Mouse (Mus musculus): ENCODE results near the gene Krt15. TPM values are rescaled to one million over a fixed set of nuclear protein-coding genes. Genes with fewer than 3 reads are reported as not detected.

Gene Krt15
- polyA plus RNA-seq, 1 experiment from 2014 or later: 3.9 TPM

GRCm38 (mm10) chr11:100148615-100149330 is 13.0 kb upstream of the Krt15 start, which contains the start of gene Krt19:
Gene Krt19 (minus strand): TSS chr11:100148665.
- Histone ChIP-seq H3K36me3 (no peaks in the 10 kb centered on the region), H3K27me3 (replicated peaks) (peaks cover 33% of the 10 kb centered on the region), H3K9ac (replicated peaks) (no peak within 1 kb of the TSS), H3K4me1 (peaks cover 12% of the 10 kb centered on the region), H3K9me3 (replicated peaks) (no peaks in the 10 kb centered on the region), H3K4me2 (no peak within 1 kb of the TSS), H3K4me3 (replicated peaks) (no peak within 1 kb of the TSS), H3K27ac (replicated peaks) (no peak within 1 kb of the TSS)
- ATAC-seq (ENCODE audit: low FRiP score): no peak
- 39% methylated on average over 9 of the region's 9 CpGs for WGBS

DNA sequence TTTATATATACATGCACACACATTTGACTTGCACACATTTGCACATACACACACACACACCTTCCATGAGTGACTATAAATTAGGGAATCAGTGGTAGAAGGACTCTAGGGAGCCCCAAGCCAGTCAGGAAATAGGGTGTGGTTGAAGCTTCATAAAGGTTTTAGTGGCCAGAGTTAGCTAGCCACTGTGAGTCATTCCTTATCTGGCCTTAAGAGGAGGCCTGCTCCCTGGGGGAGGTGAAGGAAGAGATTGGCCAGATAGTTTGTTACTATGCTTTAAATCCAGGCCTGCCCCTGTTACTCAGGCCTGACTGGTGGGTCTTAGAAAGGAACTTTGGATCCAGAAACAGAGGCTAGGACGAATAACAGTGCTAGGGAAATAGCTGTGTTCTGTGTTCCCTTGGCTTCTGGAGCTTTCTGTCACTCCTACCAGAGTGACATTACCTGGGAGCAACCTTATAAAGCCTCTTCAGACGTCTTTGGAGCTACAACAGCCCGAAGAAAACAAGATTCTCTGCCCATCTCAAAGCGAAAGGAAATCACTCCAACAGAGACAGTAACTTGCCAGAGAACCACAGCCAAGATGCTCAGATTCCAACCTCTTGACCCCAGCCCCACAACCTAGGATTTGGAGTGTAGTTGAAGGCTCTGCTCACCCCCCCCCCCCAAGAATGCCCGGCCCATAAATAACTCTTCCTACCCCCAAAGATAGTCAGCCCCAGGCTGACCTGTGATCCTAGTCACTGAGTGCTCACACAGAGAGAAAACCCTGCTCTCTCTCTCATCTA is 12.0 kb upstream of the Krt15 start:
- 61% methylated on average over 5 of the region's 5 CpGs for WGBS
- peaks cover 12% of the 10 kb centered on the region for H3K4me1 ChIP-seq
- no peaks in the 10 kb centered on the region for H3K36me3 ChIP-seq
- H3K27ac ChIP-seq (replicated peaks): no peak overlapping the region
- H3K9ac ChIP-seq (replicated peaks): no peak overlapping the region
- H3K4me2 ChIP-seq: no peak overlapping the region
- peaks cover 34% of the 10 kb centered on the region for H3K27me3 ChIP-seq (replicated peaks)
- H3K4me3 ChIP-seq (replicated peaks): no peak overlapping the region
- ATAC-seq (ENCODE audit: low FRiP score): no peak
- no peaks in the 10 kb centered on the region for H3K9me3 ChIP-seq (replicated peaks)

GRCm38 (mm10) chr11:100145858-100146560 is 10.3 kb upstream of the Krt15 start:
- no peak overlapping the region for H3K27ac ChIP-seq (replicated peaks)
- H3K9ac ChIP-seq (replicated peaks): no peak overlapping the region
- ATAC-seq (ENCODE audit: low FRiP score): no peak
- H3K9me3 ChIP-seq (replicated peaks): no peaks in the 10 kb centered on the region
- no peaks in the 10 kb centered on the region for H3K36me3 ChIP-seq
- peak overlapping the region; percentile 55 for H3K4me2 ChIP-seq
- H3K4me1 ChIP-seq: peaks cover 12% of the 10 kb centered on the region
- peaks cover 34% of the 10 kb centered on the region for H3K27me3 ChIP-seq (replicated peaks)
- 6% methylated on average over 13 of the region's 13 CpGs for WGBS
- H3K4me3 ChIP-seq (replicated peaks): peak overlapping the region; percentile 30

DNA sequence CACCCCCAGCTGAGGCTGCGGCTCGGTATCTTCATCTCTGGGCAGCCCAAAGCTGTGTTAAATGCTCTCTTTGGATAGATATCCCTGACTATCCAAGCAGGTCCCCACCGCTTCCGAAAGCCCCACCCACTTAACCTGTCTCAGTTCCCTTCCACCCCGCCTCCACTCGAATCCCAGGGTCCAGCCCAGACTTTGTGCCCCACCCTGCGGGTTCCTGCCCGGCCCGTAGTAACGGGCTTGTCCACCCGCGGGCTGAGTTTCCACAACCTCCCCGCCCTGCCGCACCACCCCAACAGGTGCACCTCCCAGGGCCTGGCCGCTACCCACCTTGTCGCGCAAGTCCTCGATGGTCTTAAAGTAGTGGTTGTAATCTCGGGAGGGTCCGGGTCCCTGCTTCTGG is 9.4 kb upstream of the Krt15 start:
- Histone ChIP-seq H3K27ac (replicated peaks) (no peak overlapping the region), H3K4me2 (peak overlapping the region; percentile 55), H3K9me3 (replicated peaks) (no peaks in the 10 kb centered on the region), H3K27me3 (replicated peaks) (peaks cover 34% of the 10 kb centered on the region), H3K4me1 (peaks cover 12% of the 10 kb centered on the region), H3K36me3 (no peaks in the 10 kb centered on the region), H3K4me3 (replicated peaks) (peak overlapping the region; percentile 30), H3K9ac (replicated peaks) (no peak overlapping the region)
- WGBS: 2% methylated on average over 20 of the region's 20 CpGs
- ATAC-seq (ENCODE audit: low FRiP score): no peak

- H3K9me3 ChIP-seq (replicated peaks): no peaks in the 10 kb centered on the region
- H3K27me3 ChIP-seq (replicated peaks): peaks cover 23% of the 10 kb centered on the region
- no peak overlapping the region for H3K4me2 ChIP-seq
- ATAC-seq (ENCODE audit: low FRiP score): no peak
- WGBS: 79% methylated on average over 21 of the region's 21 CpGs
- H3K27ac ChIP-seq (replicated peaks): no peak overlapping the region
- peaks cover 18% of the 10 kb centered on the region for H3K4me1 ChIP-seq
- no peak overlapping the region for H3K4me3 ChIP-seq (replicated peaks)
- no peak overlapping the region for H3K9ac ChIP-seq (replicated peaks)
- no peaks in the 10 kb centered on the region for H3K36me3 ChIP-seq
Observed at GRCm38 (mm10) chr11:100140966-100141365, 5.2 kb upstream of the Krt15 start.

DNA sequence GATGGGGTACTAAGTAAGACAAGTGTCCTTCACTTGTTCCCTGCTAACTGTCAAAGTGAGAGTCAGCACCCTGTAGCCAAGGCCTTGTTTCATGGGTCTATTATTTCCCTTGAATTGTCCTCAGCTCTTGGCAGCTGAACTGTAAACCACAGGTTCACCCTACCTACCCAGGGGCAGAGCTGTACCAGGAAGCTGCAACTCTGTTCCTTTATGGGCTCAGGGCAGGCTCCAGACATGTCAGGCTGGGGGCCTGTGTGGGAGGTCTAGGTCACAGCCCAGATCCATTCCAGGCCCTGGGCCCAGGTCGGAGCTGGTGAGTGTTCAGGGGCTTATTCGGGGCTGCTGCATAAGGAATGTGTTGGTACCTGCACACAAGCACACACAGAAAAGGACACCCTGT is 3.7 kb upstream of the Krt15 start:
- H3K27ac ChIP-seq (replicated peaks): no peak overlapping the region
- no peak for ATAC-seq (ENCODE audit: low FRiP score)
- 85% methylated on average over 2 of the region's 2 CpGs for WGBS
- H3K36me3 ChIP-seq: no peaks in the 10 kb centered on the region
- H3K4me3 ChIP-seq (replicated peaks): no peak overlapping the region
- peaks cover 7% of the 10 kb centered on the region for H3K27me3 ChIP-seq (replicated peaks)
- no peak overlapping the region for H3K4me2 ChIP-seq
- H3K9ac ChIP-seq (replicated peaks): no peak overlapping the region
- H3K9me3 ChIP-seq (replicated peaks): no peaks in the 10 kb centered on the region
- peaks cover 7% of the 10 kb centered on the region for H3K4me1 ChIP-seq

DNA sequence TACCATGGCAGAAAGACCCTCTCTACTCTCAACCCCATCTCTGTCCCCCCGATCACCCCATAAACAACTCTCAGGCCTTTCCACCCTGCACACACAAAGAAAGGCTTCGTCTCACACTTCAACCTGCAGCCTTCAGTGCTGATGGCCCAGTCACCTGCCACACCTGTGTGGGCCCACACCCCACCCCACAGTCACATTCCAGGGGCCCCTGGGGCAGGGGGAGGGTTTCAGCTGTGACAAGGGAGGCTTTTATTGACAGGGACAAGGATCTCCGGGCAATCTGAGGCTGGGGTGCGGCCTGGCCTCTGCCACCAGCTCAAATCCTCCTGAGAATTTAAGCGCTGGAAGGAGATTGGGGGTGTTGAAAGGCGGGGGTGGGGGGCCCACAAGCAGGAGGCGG is 3.1 kb upstream of the Krt15 start:
- peaks cover 7% of the 10 kb centered on the region for H3K4me1 ChIP-seq
- H3K4me3 ChIP-seq (replicated peaks): no peak overlapping the region
- ATAC-seq (ENCODE audit: low FRiP score): no peak
- H3K36me3 ChIP-seq: no peaks in the 10 kb centered on the region
- no peaks in the 10 kb centered on the region for H3K9me3 ChIP-seq (replicated peaks)
- no peak overlapping the region for H3K9ac ChIP-seq (replicated peaks)
- peaks cover 1% of the 10 kb centered on the region for H3K27me3 ChIP-seq (replicated peaks)
- no peak overlapping the region for H3K27ac ChIP-seq (replicated peaks)
- 50% methylated on average over 7 of the region's 7 CpGs for WGBS
- no peak overlapping the region for H3K4me2 ChIP-seq

GRCm38 (mm10) chr11:100137693-100138092 is 2.0 kb upstream of the Krt15 start:
- no peak overlapping the region for H3K9ac ChIP-seq (replicated peaks)
- H3K4me2 ChIP-seq: no peak overlapping the region
- no peaks in the 10 kb centered on the region for H3K27me3 ChIP-seq (replicated peaks)
- H3K4me3 ChIP-seq (replicated peaks): no peak overlapping the region
- H3K27ac ChIP-seq (replicated peaks): no peak overlapping the region
- no peaks in the 10 kb centered on the region for H3K36me3 ChIP-seq
- 23% methylated on average over 5 of the region's 5 CpGs for WGBS
- peaks cover 7% of the 10 kb centered on the region for H3K4me1 ChIP-seq
- no peaks in the 10 kb centered on the region for H3K9me3 ChIP-seq (replicated peaks)
- ATAC-seq (ENCODE audit: low FRiP score): no peak

GRCm38 (mm10) chr11:100136559-100136958 is 831 bp upstream of the Krt15 start:
- H3K9me3 ChIP-seq (replicated peaks): no peaks in the 10 kb centered on the region
- H3K9ac ChIP-seq (replicated peaks): no peak overlapping the region
- H3K4me2 ChIP-seq: no peak overlapping the region
- no peaks in the 10 kb centered on the region for H3K36me3 ChIP-seq
- no peak for ATAC-seq (ENCODE audit: low FRiP score)
- H3K4me1 ChIP-seq: peaks cover 7% of the 10 kb centered on the region
- no peak overlapping the region for H3K4me3 ChIP-seq (replicated peaks)
- WGBS: 40% methylated on average over 5 of the region's 5 CpGs
- no peaks in the 10 kb centered on the region for H3K27me3 ChIP-seq (replicated peaks)
- H3K27ac ChIP-seq (replicated peaks): no peak overlapping the region

- Histone ChIP-seq H3K4me3 (replicated peaks) (no peak overlapping the region), H3K9me3 (replicated peaks) (no peaks in the 10 kb centered on the region), H3K27ac (replicated peaks) (no peak overlapping the region), H3K36me3 (no peaks in the 10 kb centered on the region), H3K4me1 (no peaks in the 10 kb centered on the region), H3K4me2 (no peak overlapping the region), H3K27me3 (replicated peaks) (no peaks in the 10 kb centered on the region), H3K9ac (replicated peaks) (no peak overlapping the region)
- 77% methylated on average over 7 of the region's 7 CpGs for WGBS
- ATAC-seq (ENCODE audit: low FRiP score): no peak
Observed at GRCm38 (mm10) chr11:100124901-100125300, 10.8 kb downstream of the Krt15 start.

DNA sequence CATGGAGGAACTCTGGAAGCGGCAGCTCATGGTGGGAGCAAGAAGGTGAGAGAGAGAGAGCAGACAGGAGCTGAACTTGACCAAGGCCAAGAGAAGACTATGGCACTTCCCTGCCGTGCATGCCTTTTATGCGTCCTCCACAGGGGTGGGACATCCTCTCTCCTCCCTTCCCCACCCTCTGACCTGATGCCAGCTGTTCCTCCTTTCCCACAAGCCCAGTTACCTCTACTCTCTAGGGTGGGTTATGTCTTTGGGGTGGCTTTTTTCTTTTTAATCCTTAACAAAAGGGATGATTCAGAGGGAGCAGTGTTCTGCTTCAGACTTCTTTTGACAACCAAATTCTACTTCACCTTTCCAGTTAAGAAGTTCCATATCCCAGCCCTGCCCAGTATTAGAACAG is 14.3 kb downstream of the Krt15 start, which contains the start of gene Krt13:
TSS of gene Krt13 (minus strand) at position 101 of the 400 bp plus-strand sequence.
- Histone ChIP-seq H3K4me2 (no peak within 1 kb of the TSS), H3K36me3 (no peaks in the 10 kb centered on the region), H3K4me3 (replicated peaks) (no peak within 1 kb of the TSS), H3K4me1 (no peaks in the 10 kb centered on the region), H3K27ac (replicated peaks) (no peak within 1 kb of the TSS), H3K9ac (replicated peaks) (no peak within 1 kb of the TSS), H3K27me3 (replicated peaks) (no peaks in the 10 kb centered on the region), H3K9me3 (replicated peaks) (no peaks in the 10 kb centered on the region)
- WGBS: 71% methylated on average over 3 of the region's 3 CpGs
- ATAC-seq (ENCODE audit: low FRiP score): no peak

All from neural tube, embryonic 15.5 days (tissue).